Mouse (Mus musculus) kidney, adult 2 months (tissue): ENCODE results near the gene Rapgefl1. TPM values are rescaled to one million over a fixed set of nuclear protein-coding genes. Genes with fewer than 3 reads are reported as not detected.

ENCODE experiments used
- DNase-seq: peaks from one replicate; pipeline ENCODE4 v3.0.0; 2021
- H3K27ac ChIP-seq: fragments of 200-500 bp; 2 replicates; pipeline ENCODE4 v1.5.1; 2012; ENCODE audit warnings: low read depth, low read length, control low read depth, inconsistent platforms; ENCODE audit not compliant: insufficient read depth
- H3K27me3 ChIP-seq: fragments of 200-500 bp; replicated peaks from 2 replicates; pipeline ENCODE4 v1.6.1; 2012; ENCODE audit warnings: mild to moderate bottlenecking, moderate library complexity, low read length, inconsistent platforms; ENCODE audit not compliant: control insufficient read depth, insufficient read depth
- H3K36me3 ChIP-seq: fragments of 200-500 bp; 2 replicates; pipeline ENCODE4 v1.6.1; 2012; ENCODE audit warnings: mild to moderate bottlenecking, moderate library complexity, low read length, inconsistent platforms; ENCODE audit not compliant: control insufficient read depth, insufficient read depth
- H3K4me1 ChIP-seq: fragments of 200-500 bp; 2 replicates; pipeline ENCODE4 v1.6.1; 2011; ENCODE audit warnings: low read length; ENCODE audit not compliant: control insufficient read depth, insufficient read depth
- H3K4me3 ChIP-seq: fragments of 200-500 bp; 2 replicates; pipeline ENCODE4 v1.5.1; 2011; ENCODE audit warnings: mild to moderate bottlenecking, low read depth, low read length, control low read depth; ENCODE audit not compliant: insufficient read depth
- CTCF ChIP-seq: fragments of 200-500 bp; conservative IDR thresholded peaks from 2 replicates; pipeline ENCODE4 v1.5.1; 2011; ENCODE audit warnings: low read depth, mild to moderate bottlenecking, control low read depth, low read length, moderate library complexity, mixed read lengths; ENCODE audit not compliant: insufficient read depth, insufficient read length
- POLR2A ChIP-seq: fragments of 200-500 bp; IDR thresholded peaks from one replicate; pipeline ENCODE4 v1.6.1; 2011; ENCODE audit warnings: low read depth, low read length, control low read depth
- WGBS: fragments of 180-500 bp; shearing (Covaris S2); methylation state at CpG from one replicate; pipeline ENCODE4 v1.1.7; 2018; 5-methylcytosine and 5-hydroxymethylcytosine counted together
- polyA plus RNA-seq: library from polyadenylated mRNA; depleted of rRNA; stranded (reverse); fragments of >200 nt; gene quantifications from 2 replicates; pipeline ENCODE4 v1.2.3, GENCODE M21; 2012

Rapgefl1 gene
- polyA plus RNA-seq, 1 experiment: 4.2 TPM

GRCm38 (mm10) chr11:98846865-98847604 is 10.4 kb downstream of the Rapgefl1 start:
- 77% methylated on average over 19 of the region's 19 CpGs for WGBS
- H3K36me3 ChIP-seq: no peaks in the 10 kb centered on the region

GRCm38 (mm10) chr11:98849196-98849894 is 12.8 kb downstream of the Rapgefl1 start:
- Histone ChIP-seq H3K27me3 (no peaks in the 10 kb centered on the region), H3K27ac (no peak overlapping the region), H3K4me1 (no peaks in the 10 kb centered on the region), H3K36me3 (no peaks in the 10 kb centered on the region), H3K4me3 (no peak overlapping the region)
- WGBS: 23% methylated on average over 19 of the region's 19 CpGs
- no peak for DNase-seq
- TF ChIP-seq CTCF: no peak
- no peak for TF ChIP-seq POLR2A

More at GRCm38 (mm10) chr11:98846865-98847604, 10.4 kb downstream of the Rapgefl1 start:
- no peaks in the 10 kb centered on the region for H3K4me1 ChIP-seq
- no peaks in the 10 kb centered on the region for H3K27me3 ChIP-seq
- no peak overlapping the region for H3K4me3 ChIP-seq
- TF ChIP-seq CTCF (no peak), POLR2A (no peak)
- no peak for DNase-seq
- H3K27ac ChIP-seq: no peak overlapping the region

GRCm38 (mm10) chr11:98850100-98851093 is 13.8 kb downstream of the Rapgefl1 start:
- 83% methylated on average over 26 of the region's 26 CpGs for WGBS
- Histone ChIP-seq H3K4me3 (no peak overlapping the region), H3K27ac (no peak overlapping the region), H3K27me3 (no peaks in the 10 kb centered on the region), H3K4me1 (no peaks in the 10 kb centered on the region), H3K36me3 (no peaks in the 10 kb centered on the region)
- no peak for DNase-seq
- TF ChIP-seq CTCF (no peak), POLR2A (no peak)

- Histone ChIP-seq H3K4me3 (no peak overlapping the region), H3K27ac (no peak overlapping the region), H3K27me3 (no peaks in the 10 kb centered on the region), H3K36me3 (no peaks in the 10 kb centered on the region), H3K4me1 (no peaks in the 10 kb centered on the region)
- DNase-seq: peak; percentile 45
- TF ChIP-seq POLR2A (no peak), CTCF (no peak)
- WGBS: 93% methylated on average over 8 of the region's 8 CpGs
Measured at GRCm38 (mm10) chr11:98854116-98854515, 17.5 kb downstream of the Rapgefl1 start.

- no peak overlapping the region for H3K4me3 ChIP-seq
- no peak for TF ChIP-seq POLR2A
- TF ChIP-seq CTCF: no peak
- WGBS: 92% methylated on average over 2 of the region's 2 CpGs
- H3K27me3 ChIP-seq: no peaks in the 10 kb centered on the region
- no peak for DNase-seq
- no peak overlapping the region for H3K27ac ChIP-seq
- H3K4me1 ChIP-seq: no peaks in the 10 kb centered on the region
- H3K36me3 ChIP-seq: no peaks in the 10 kb centered on the region
Measured at GRCm38 (mm10) chr11:98854659-98855058, 18.1 kb downstream of the Rapgefl1 start.

- DNase-seq: peak; percentile 91
- Histone ChIP-seq H3K27ac (no peak overlapping the region), H3K4me1 (no peaks in the 10 kb centered on the region; the same call in 1 of the 2 replicates), H3K36me3 (no peaks in the 10 kb centered on the region), H3K4me3 (no peak overlapping the region), H3K27me3 (no peaks in the 10 kb centered on the region)
- no peak for TF ChIP-seq POLR2A
- peak; percentile 79 for TF ChIP-seq CTCF
- WGBS: 31% methylated on average over 14 of the region's 14 CpGs
Measured at GRCm38 (mm10) chr11:98858759-98859731, 22.5 kb downstream of the Rapgefl1 start.
